Mouse (Mus musculus) 3134 (cell line): ENCODE data around the gene Gh.
A peak's percentile ranks its signal among the peaks of the same experiment; 100 is the strongest.

ENCODE experiments used
- DNase-seq: peaks from one replicate; pipeline ENCODE4 v3.0.0-alpha.2; 2011; ENCODE audit warnings: low spot score; ENCODE audit not compliant: insufficient read length; ENCODE audit errors: extremely low read depth

Gh gene

GRCm38 (mm10) chr11:106271794-106272643 is 29.6 kb downstream of the Gh start:
- DNase-seq = no peak

GRCm38 (mm10) chr11:106271131-106271793 is 30.4 kb downstream of the Gh start:
- DNase-seq = no peak

- no peak for DNase-seq
Measured at GRCm38 (mm10) chr11:106269060-106269431, 32.6 kb downstream of the Gh start.

GRCm38 (mm10) chr11:106268326-106269059 is 33.2 kb downstream of the Gh start:
- DNase-seq = no peak

- no peak for DNase-seq
Measured at GRCm38 (mm10) chr11:106267871-106268270, 33.8 kb downstream of the Gh start.

GRCm38 (mm10) chr11:106267311-106267852 is 34.3 kb downstream of the Gh start:
- DNase-seq = no peak

GRCm38 (mm10) chr11:106266431-106266830 is 35.2 kb downstream of the Gh start:
- DNase-seq = no peak

- DNase-seq = no peak
Measured at GRCm38 (mm10) chr11:106265570-106265969, 36.1 kb downstream of the Gh start.

- no peak for DNase-seq
Measured at GRCm38 (mm10) chr11:106264988-106265387, 36.7 kb downstream of the Gh start.

- DNase-seq = no peak
Measured at GRCm38 (mm10) chr11:106263963-106264362, 37.7 kb downstream of the Gh start.

GRCm38 (mm10) chr11:106260826-106261450 is 40.7 kb downstream of the Gh start:
- DNase-seq = no peak

- DNase-seq = no peak
Measured at GRCm38 (mm10) chr11:106256775-106257174, 44.9 kb downstream of the Gh start.

- peak; percentile 91 for DNase-seq
Measured at GRCm38 (mm10) chr11:106255685-106256451, 45.8 kb downstream of the Gh start, which contains the start of the genes Ftsj3 and Psmc5. TSS of gene Ftsj3 (minus strand) at chr11:106256079. TSS of gene Psmc5 (plus strand) at chr11:106256154.

- no peak for DNase-seq
Measured at GRCm38 (mm10) chr11:106255174-106255573, 46.5 kb downstream of the Gh start.

GRCm38 (mm10) chr11:106254767-106255166 is 46.9 kb downstream of the Gh start:
- no peak for DNase-seq
